Mouse (Mus musculus) left cerebral cortex, adult 2 months (tissue): ENCODE data around the gene Clec4n. TPM values are rescaled to one million over a fixed set of nuclear protein-coding genes. Genes with fewer than 3 reads are reported as not detected.
A peak's percentile ranks its signal among the peaks of the same experiment; 100 is the strongest.
"Not testable (repeated sequence)": the region's sequence is repeated elsewhere in the genome, so short reads cannot be mapped to it uniquely, and the experiment has no call there.

Experiments
- DNase-seq, 2 experiments: peaks; one replicate each; pipeline ENCODE4 v3.0.0; 2021 to 2022; ENCODE audit warnings: low spot score in 2 of 2, mixed read lengths in 1 of 2; ENCODE audit errors: extremely low spot score in 1 of 2
- H3K27ac ChIP-seq: fragments of 200-600 bp; 2 replicates; pipeline ENCODE4 v1.8.1; 2022
- H3K4me3 ChIP-seq: fragments of 200-600 bp; 2 replicates; pipeline ENCODE4 v1.8.1; 2022
- CTCF ChIP-seq: fragments of 200-600 bp; IDR thresholded peaks from 2 replicates; pipeline ENCODE4 v1.8.1; 2022; ENCODE audit warnings: antibody characterized with exemption, mild to moderate bottlenecking, moderate library complexity
- intact Hi-C: fragments of 180-260 bp; cut with DNase I; formaldehyde crosslinking; loops from one replicate; pipeline ENCODE4 v1.15.1; 2025
- long read RNA-seq, 2 experiments: library from polyadenylated mRNA; stranded (forward); transcript quantifications; one replicate each; pipeline ENCODE4 v2.0.0; 2021; ENCODE audit warnings: borderline mapping rate in 2 of 2
- total RNA-seq, 2 experiments: library from RNA; stranded (reverse); gene quantifications; 2 replicates each; pipeline ENCODE4 v1.2.3; 2021

Gene Clec4n
- total RNA-seq, result not detected
- long read RNA-seq, experiment 1, result 0 reads
- long read RNA-seq, experiment 2, result 0 reads

DNA sequence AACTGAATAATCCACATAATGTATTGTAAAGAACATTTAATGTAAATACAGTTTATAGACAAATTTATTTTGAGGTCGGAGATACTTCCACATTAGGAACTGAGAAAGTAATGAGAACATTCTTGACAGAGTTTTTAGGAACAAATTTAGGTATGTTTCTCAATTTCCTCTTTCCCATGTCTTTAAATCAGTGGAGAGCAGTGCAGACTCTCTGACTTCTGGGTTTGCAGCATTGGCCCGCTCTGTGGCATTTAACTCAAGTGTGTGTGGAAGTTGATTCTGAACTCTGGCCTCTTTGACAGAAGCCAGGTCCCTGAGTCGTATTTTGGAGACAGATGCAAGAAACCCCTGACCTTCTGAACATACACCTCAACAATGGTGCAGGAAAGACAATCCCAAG, at the start of gene Clec4n:
Gene Clec4n (plus strand): TSS at position 200 of the 400 bp plus-strand sequence.
- Histone ChIP-seq H3K27ac (no peak within 1 kb of the TSS), H3K4me3 (no peak within 1 kb of the TSS)
- no peak for DNase-seq
- intact Hi-C loops, result no loop called here
- no peak for TF ChIP-seq CTCF

DNA sequence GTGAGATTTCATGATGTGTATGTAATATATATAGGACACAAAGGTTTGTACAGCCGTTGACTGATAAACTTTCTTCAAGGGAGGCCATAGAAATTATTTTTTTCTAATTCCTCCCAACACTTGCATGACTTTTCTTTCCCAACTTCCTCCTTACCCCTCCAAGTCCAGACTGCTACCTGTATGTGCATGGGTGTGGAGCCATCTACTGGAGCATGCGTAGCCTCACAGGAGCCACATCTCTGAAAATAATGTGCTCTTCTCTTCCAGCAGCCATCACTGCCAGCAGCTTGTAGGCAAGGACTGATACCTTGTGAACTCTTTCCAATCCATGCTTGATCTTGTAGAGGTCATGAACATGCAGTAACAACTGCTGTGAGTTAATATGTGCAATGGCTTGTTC, 44.8 kb upstream of the Clec4n start:
- peak; percentile 50 for TF ChIP-seq CTCF
- not testable (repeated sequence) for H3K27ac ChIP-seq, H3K4me3 ChIP-seq, DNase-seq
- intact Hi-C loops, result loop anchor here (5.0 kb wide), 1 partner anchor 293 kb away; no protein-coding TSS in a partner anchor

- H3K4me3 ChIP-seq, result no peak overlapping the region
- no peak for DNase-seq
- intact Hi-C loops, result no loop called here
These were observed 22.2 kb upstream of the Clec4n start for GRCm38 (mm10) chr6:123207187-123208076.

GRCm38 (mm10) chr6:123208077-123208439, 21.6 kb upstream of the Clec4n start:
- intact Hi-C loops, H3K4me3 ChIP-seq, H3K27ac ChIP-seq, DNase-seq: not testable (repeated sequence)

More at GRCm38 (mm10) chr6:123207187-123208076, 22.2 kb upstream of the Clec4n start:
- TF ChIP-seq CTCF, result no peak
- no peak overlapping the region for H3K27ac ChIP-seq

GRCm38 (mm10) chr6:123211726-123212125, 17.9 kb upstream of the Clec4n start:
- no peak overlapping the region for H3K4me3 ChIP-seq
- no peak for TF ChIP-seq CTCF
- H3K27ac ChIP-seq, result no peak overlapping the region
- intact Hi-C loops, result no loop called here
- no peak for DNase-seq

DNA sequence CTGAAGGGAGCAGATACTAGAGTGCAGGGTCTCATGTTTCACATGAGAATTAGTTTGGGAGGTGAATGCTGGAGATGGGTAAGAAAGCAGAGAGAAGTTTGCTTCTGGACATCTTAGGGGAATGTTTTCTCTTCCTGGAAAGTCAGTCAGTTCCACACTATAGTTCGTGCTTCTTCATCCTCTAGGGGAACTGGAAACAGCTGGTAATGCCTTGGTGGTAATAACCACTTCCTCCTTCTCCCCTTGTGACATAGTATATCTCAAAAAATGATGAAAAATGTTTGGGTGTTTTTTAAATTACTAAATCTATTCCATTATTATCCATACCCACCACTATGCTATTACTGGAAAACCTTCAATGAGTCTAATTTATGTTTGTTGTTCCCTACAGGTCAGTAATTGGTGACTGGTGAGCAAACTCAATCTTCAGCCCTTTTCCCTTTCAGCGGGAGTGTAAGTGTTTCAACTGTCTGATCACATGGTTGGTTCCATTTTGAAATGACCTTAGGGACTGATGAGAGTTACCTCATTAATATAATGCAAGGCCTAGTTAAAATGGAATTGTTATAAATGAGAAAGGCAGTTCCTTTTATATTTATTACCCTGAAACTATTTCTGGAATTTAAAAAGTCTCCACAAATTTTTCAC, 2.0 kb upstream of the Clec4n start:
- intact Hi-C loops, result no loop called here
- no peak for TF ChIP-seq CTCF
- Histone ChIP-seq H3K27ac (no peak overlapping the region), H3K4me3 (no peak overlapping the region)
- DNase-seq, result no peak

- no peak for DNase-seq
- intact Hi-C loops, result no loop called here
- Histone ChIP-seq H3K4me3 (no peak overlapping the region), H3K27ac (no peak overlapping the region)
- TF ChIP-seq CTCF, result no peak
These were observed 1.5 kb downstream of the Clec4n start for GRCm38 (mm10) chr6:123231149-123231548.

DNA sequence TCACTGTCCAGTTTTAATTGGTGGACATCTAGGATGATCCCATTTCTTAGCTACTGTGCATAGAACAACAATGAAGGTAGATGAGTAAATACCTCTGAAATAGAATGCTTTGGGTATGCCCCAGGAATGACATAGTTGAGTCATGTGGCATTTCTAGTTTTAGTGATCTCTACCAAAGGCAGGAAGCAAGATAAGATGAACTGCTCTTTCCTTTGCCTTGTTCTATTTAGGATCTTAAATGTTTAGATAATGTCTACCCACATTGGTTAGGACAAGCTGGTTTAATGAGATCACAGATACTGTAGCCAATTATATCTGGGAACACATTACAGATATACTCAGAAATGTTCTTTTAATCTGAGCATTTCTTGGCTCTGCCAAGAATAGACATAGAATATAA, 7.9 kb downstream of the Clec4n start:
- H3K27ac ChIP-seq, result no peak overlapping the region
- intact Hi-C loops, result no loop called here
- TF ChIP-seq CTCF, result no peak
- no peak for DNase-seq
- H3K4me3 ChIP-seq, result no peak overlapping the region

GRCm38 (mm10) chr6:123244201-123244600, 14.6 kb downstream of the Clec4n start:
- no peak for DNase-seq
- TF ChIP-seq CTCF, result no peak
- Histone ChIP-seq H3K4me3 (no peak overlapping the region), H3K27ac (no peak overlapping the region)
- intact Hi-C loops, result no loop called here

- H3K27ac ChIP-seq, H3K4me3 ChIP-seq, DNase-seq, intact Hi-C loops: not testable (repeated sequence)
These were observed 19.2 kb downstream of the Clec4n start for GRCm38 (mm10) chr6:123248862-123249261.

DNA sequence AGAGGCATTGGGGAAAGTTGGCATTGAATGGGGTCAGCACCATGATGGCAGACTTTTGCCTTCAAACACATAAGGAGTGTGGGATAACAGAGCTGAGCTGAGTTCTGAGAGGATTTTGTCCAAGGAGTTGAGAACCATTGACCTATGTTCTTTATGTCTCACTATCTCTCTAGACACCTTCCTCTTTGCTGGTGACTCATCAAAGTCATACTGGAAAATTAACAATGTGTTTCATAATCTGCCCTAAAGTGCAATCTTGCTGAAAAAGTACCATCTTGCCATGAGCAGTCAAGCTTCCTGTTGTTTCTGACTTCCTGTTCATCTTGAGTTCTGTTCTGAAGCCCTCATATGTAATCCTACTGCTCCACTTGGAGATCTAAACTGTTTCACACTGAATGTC, 23.1 kb downstream of the Clec4n start:
- Histone ChIP-seq H3K27ac (no peak overlapping the region), H3K4me3 (no peak overlapping the region)
- DNase-seq, result no peak
- intact Hi-C loops, result loop anchor here (10.0 kb wide), 1 partner anchor 358 kb away; no protein-coding TSS in a partner anchor
- TF ChIP-seq CTCF, result no peak

GRCm38 (mm10) chr6:123258946-123259345, 29.3 kb downstream of the Clec4n start:
- Histone ChIP-seq H3K4me3 (no peak overlapping the region), H3K27ac (no peak overlapping the region)
- intact Hi-C loops, result loop anchor here (10.0 kb wide), 1 partner anchor 364 kb away; no protein-coding TSS in a partner anchor
- peak; percentile 10 for TF ChIP-seq CTCF
- DNase-seq, result no peak
